Mouse (Mus musculus) thymus, adult 2 months (tissue): ENCODE results near the gene Tenm4.

Experiments
- CTCF ChIP-seq: fragments of 200-500 bp; IDR thresholded peaks from 2 replicates; pipeline ENCODE4 v1.5.1; 2012; ENCODE audit warnings: mild to moderate bottlenecking, control low read depth, low read length, moderate library complexity, borderline replicate concordance; ENCODE audit not compliant: control insufficient read depth, poor library complexity, insufficient read depth; ENCODE audit errors: extremely low read depth
- POLR2A ChIP-seq: fragments of 200-500 bp; IDR thresholded peaks from 2 replicates; pipeline ENCODE4 v1.6.1; 2012; ENCODE audit warnings: mild to moderate bottlenecking, low read length, control low read depth, moderate library complexity; ENCODE audit not compliant: control insufficient read depth, poor library complexity, insufficient read depth; ENCODE audit errors: extremely low read depth

- TF ChIP-seq CTCF (no peak), POLR2A (no peak)
Measured at GRCm38 (mm10) chr7:96566260-96566659, 395.2 kb downstream of the Tenm4 start.
